Mouse (Mus musculus) left cerebral cortex, adult 9 months (tissue): ENCODE results near the gene Pttg1.

Experiments
- DNase-seq, 2 experiments: peaks; one replicate each; pipeline ENCODE4 v3.0.0; 2022; ENCODE audit warnings: low spot score in 2 of 2

Gene Pttg1

GRCm38 (mm10) chr11:43425824-43426413 is at the start of gene Pttg1:
Gene Pttg1 (minus strand): TSS chr11:43426251.
- peak in 1 of 2 experiments; percentile 68 for DNase-seq

- DNase-seq: no peak
These were observed 48.2 kb upstream of the Pttg1 start, which contains the start of gene C1qtnf2 for GRCm38 (mm10) chr11:43474225-43474774. Gene C1qtnf2 (plus strand): TSS chr11:43474276.

GRCm38 (mm10) chr11:43473635-43474224 is 47.7 kb upstream of the Pttg1 start:
- no peak for DNase-seq

- DNase-seq: no peak
These were observed 47.1 kb upstream of the Pttg1 start for GRCm38 (mm10) chr11:43473115-43473514.

GRCm38 (mm10) chr11:43470881-43471820 is 45.1 kb upstream of the Pttg1 start:
- DNase-seq: no peak

- DNase-seq: no peak
These were observed 44.1 kb upstream of the Pttg1 start for GRCm38 (mm10) chr11:43470118-43470517.

- DNase-seq: no peak
These were observed 37.2 kb upstream of the Pttg1 start for GRCm38 (mm10) chr11:43463204-43463603.

GRCm38 (mm10) chr11:43452266-43452665 is 26.2 kb upstream of the Pttg1 start:
- DNase-seq: no peak

GRCm38 (mm10) chr11:43451322-43451721 is 25.3 kb upstream of the Pttg1 start:
- no peak for DNase-seq

- no peak for DNase-seq
These were observed 23.9 kb upstream of the Pttg1 start for GRCm38 (mm10) chr11:43449916-43450315.

- DNase-seq: no peak
These were observed 17.1 kb upstream of the Pttg1 start for GRCm38 (mm10) chr11:43443183-43443582.

- DNase-seq: no peak
These were observed 15.1 kb upstream of the Pttg1 start for GRCm38 (mm10) chr11:43441121-43441520.

GRCm38 (mm10) chr11:43434024-43434407 is 8.0 kb upstream of the Pttg1 start:
- DNase-seq: no peak

- peak in 1 of 2 experiments; percentile 59 for DNase-seq
These were observed 7.4 kb upstream of the Pttg1 start, which contains the start of gene Slu7 for GRCm38 (mm10) chr11:43433254-43434023. Gene Slu7 (plus strand): TSS chr11:43433744.

GRCm38 (mm10) chr11:43426414-43426884 is 398 bp upstream of the Pttg1 start:
- no peak for DNase-seq

GRCm38 (mm10) chr11:43425166-43425709 is 813 bp downstream of the Pttg1 start:
- no peak for DNase-seq

GRCm38 (mm10) chr11:43424386-43424785 is 1.7 kb downstream of the Pttg1 start:
- DNase-seq: no peak

GRCm38 (mm10) chr11:43417201-43417600 is 8.8 kb downstream of the Pttg1 start:
- no peak for DNase-seq

GRCm38 (mm10) chr11:43412771-43413451 is 13.1 kb downstream of the Pttg1 start:
- DNase-seq: peak; percentile 42 to 90

- peak; percentile 20 to 79 for DNase-seq
These were observed 14.6 kb downstream of the Pttg1 start for GRCm38 (mm10) chr11:43411413-43411812.
